Mouse (Mus musculus) stomach, embryonic 16.5 days (tissue): Measurements from ENCODE around the gene Ror2. TPM values are rescaled to one million over a fixed set of nuclear protein-coding genes. Genes with fewer than 3 reads are reported as not detected.

Experiments used
- ATAC-seq: fragments of 200-750 bp; cut with Nextera tagmentation; 2 replicates; pipeline ENCODE4 v1.8.0; 2017; ENCODE audit warnings: moderate number of reproducible peaks, moderate TSS enrichment; ENCODE audit not compliant: insufficient read depth, low FRiP score
- H3K27ac ChIP-seq: fragments of 300-500 bp; sonication (generic); 2 replicates; pipeline ENCODE4 v1.5.1; 2014; ENCODE audit warnings: low read length
- H3K27me3 ChIP-seq: fragments of 300-500 bp; sonication (generic); 2 replicates; pipeline ENCODE4 v1.6.1; 2014; ENCODE audit warnings: low read length, control low read depth, mixed read lengths; ENCODE audit not compliant: control insufficient read depth, insufficient read depth
- H3K36me3 ChIP-seq: fragments of 300-500 bp; sonication (generic); 2 replicates; pipeline ENCODE4 v1.6.1; 2014; ENCODE audit warnings: low read length; ENCODE audit not compliant: control insufficient read depth, insufficient read depth
- H3K4me1 ChIP-seq: fragments of 300-500 bp; sonication (generic); 2 replicates; pipeline ENCODE4 v1.6.1; 2014; ENCODE audit warnings: low read length, control low read depth, mixed read lengths; ENCODE audit not compliant: control insufficient read depth, insufficient read depth
- H3K4me2 ChIP-seq: fragments of 300-500 bp; sonication (generic); 2 replicates; pipeline ENCODE4 v1.6.1; 2014; ENCODE audit warnings: low read depth, low read length, mixed read lengths
- H3K4me3 ChIP-seq: fragments of 300-500 bp; sonication (generic); replicated peaks from 2 replicates; pipeline ENCODE4 v1.5.1; 2014; ENCODE audit warnings: mild to moderate bottlenecking, low read length
- H3K9ac ChIP-seq: fragments of 300-500 bp; sonication (generic); 2 replicates; pipeline ENCODE4 v1.6.1; 2014; ENCODE audit warnings: low read length
- H3K9me3 ChIP-seq: fragments of 300-500 bp; sonication (generic); replicated peaks from 2 replicates; pipeline ENCODE4 v1.6.1; 2016; ENCODE audit warnings: low read length, control low read depth; ENCODE audit not compliant: control insufficient read depth
- WGBS: fragments of 180-500 bp; shearing (Covaris S2); extraction: QIAGEN DNeasy Blood & Tissue Kit; methylation state at CpG from one replicate; pipeline ENCODE4 v1.1.7; 2014; 5-methylcytosine and 5-hydroxymethylcytosine counted together
- polyA plus RNA-seq: library from polyadenylated mRNA; unstranded; fragments of >200 nt; fragmentation: Nextera tagmentation; extraction: Ambion mirVana; gene quantifications from 2 replicates; pipeline ENCODE4 v1.2.1, GENCODE M21; 2015

The Ror2 gene
- polyA plus RNA-seq, 1 experiment from 2014 or later = 13.5 TPM

DNA sequence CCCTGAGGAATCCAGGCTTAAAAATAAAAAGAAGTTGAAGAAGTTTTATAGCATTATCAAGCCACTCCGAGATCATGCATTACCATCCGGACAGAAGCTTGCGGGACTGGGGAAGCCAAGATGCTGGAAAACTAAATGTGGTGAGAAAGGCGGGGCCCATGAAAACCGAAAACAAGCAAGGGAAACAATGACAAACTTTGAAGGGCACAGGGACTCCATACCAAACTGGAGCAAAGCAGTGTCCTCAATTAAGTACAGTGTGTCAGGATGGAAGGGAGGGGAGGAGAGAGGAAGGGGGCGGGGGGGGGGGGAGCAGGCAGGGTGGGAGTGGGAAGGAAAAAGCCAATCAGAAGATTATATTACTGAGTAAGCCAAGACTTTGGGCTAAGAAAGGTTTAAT is 126.4 kb downstream of the Ror2 start:
- Histone ChIP-seq H3K4me3 (no peak overlapping the region), H3K9me3 (no peaks in the 10 kb centered on the region), H3K4me1 (peaks cover 33% of the 10 kb centered on the region), H3K36me3 (no peaks in the 10 kb centered on the region), H3K9ac (no peak overlapping the region), H3K27ac (no peak overlapping the region), H3K27me3 (no peaks in the 10 kb centered on the region), H3K4me2 (no peak overlapping the region)
- WGBS = 80% methylated on average over 6 of the region's 6 CpGs
- no peak for ATAC-seq

DNA sequence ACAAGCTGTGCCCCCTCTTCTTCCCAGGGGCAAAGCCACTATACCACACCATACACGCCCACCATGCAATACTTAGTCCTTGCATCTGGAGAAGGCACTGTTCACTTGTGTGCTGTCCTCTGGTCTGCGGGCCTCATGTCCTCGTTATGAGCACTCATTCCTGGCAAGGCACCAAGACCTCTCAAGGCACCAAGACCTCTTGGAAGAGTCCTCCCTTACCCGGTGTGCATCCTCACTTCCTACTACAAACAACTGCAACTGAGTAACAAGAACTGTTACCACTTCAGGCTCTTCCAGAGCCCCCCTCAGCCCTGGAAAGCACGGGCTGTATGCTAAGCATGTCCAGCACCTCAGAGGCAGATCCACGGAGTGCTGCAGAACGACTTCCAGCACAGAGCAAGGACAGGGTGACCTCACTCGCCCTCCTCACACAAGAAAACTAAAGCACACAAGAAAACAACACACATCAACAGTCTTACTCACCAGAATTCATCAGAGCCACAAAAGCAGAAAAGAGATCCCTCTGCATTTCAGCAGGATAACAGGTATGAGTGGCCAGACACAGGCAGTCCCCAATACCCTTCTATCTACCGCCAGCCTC is 127.4 kb downstream of the Ror2 start:
- Histone ChIP-seq H3K4me1 (peaks cover 33% of the 10 kb centered on the region), H3K27ac (no peak overlapping the region), H3K9ac (no peak overlapping the region), H3K4me2 (no peak overlapping the region), H3K36me3 (no peaks in the 10 kb centered on the region), H3K9me3 (no peaks in the 10 kb centered on the region), H3K4me3 (no peak overlapping the region), H3K27me3 (no peaks in the 10 kb centered on the region)
- 64% methylated on average over 9 of the region's 9 CpGs for WGBS
- ATAC-seq = no peak

DNA sequence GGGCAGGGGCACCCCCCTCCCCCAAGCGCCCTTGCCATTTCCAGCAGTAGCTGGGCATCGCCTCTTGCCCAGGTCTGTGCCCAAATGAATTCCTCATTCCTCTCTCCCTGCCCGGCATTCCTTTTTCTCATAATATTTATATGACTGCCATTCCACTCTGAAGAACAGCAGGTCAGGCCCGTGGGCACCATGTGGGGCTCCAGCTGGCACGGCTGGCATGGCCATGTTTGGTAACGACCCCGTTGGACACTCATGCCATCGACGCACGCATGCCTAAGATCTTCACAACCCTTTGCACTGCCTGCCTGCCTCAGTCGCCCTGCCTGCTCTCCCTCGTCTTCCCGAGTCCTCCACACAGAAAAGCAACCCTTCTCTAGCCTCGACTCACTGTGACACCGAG is 129.0 kb downstream of the Ror2 start:
- no peak overlapping the region for H3K4me3 ChIP-seq
- H3K9ac ChIP-seq = no peak overlapping the region
- no peaks in the 10 kb centered on the region for H3K9me3 ChIP-seq
- no peaks in the 10 kb centered on the region for H3K36me3 ChIP-seq
- no peak overlapping the region for H3K4me2 ChIP-seq
- peak; percentile 47; the same call in 1 of the 2 replicates for ATAC-seq
- peaks cover 29% of the 10 kb centered on the region for H3K4me1 ChIP-seq
- no peaks in the 10 kb centered on the region for H3K27me3 ChIP-seq
- 75% methylated on average over 15 of the region's 15 CpGs for WGBS
- peak overlapping the region; percentile 82 for H3K27ac ChIP-seq

DNA sequence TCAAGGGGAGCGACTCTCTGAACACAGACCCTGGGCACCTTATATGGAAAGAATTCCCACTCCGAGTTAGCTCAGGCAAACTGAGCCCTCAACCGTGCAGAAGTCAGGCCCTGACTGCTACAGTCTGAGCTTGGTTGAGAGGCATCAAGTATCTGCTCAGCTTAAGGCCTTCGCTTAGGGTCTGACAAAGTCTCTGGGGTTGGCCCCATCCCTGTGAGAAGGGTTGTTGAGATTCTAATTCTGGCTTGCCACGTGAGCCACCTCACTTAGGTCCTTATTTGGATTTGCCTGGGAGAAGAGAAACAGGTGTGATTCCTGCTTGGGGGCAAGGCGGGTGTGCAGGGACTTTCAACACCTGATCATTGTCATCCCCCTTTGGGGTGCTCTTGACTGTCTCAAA is 129.6 kb downstream of the Ror2 start:
- peak; percentile 24; the same call in 1 of the 2 replicates for ATAC-seq
- peaks cover 31% of the 10 kb centered on the region for H3K4me1 ChIP-seq
- no peaks in the 10 kb centered on the region for H3K36me3 ChIP-seq
- H3K27ac ChIP-seq = peak overlapping the region; percentile 82
- no peak overlapping the region for H3K4me2 ChIP-seq
- H3K27me3 ChIP-seq = no peaks in the 10 kb centered on the region
- no peak overlapping the region for H3K9ac ChIP-seq
- H3K9me3 ChIP-seq = no peaks in the 10 kb centered on the region
- H3K4me3 ChIP-seq = no peak overlapping the region
- 76% methylated on average over 6 of the region's 6 CpGs for WGBS

DNA sequence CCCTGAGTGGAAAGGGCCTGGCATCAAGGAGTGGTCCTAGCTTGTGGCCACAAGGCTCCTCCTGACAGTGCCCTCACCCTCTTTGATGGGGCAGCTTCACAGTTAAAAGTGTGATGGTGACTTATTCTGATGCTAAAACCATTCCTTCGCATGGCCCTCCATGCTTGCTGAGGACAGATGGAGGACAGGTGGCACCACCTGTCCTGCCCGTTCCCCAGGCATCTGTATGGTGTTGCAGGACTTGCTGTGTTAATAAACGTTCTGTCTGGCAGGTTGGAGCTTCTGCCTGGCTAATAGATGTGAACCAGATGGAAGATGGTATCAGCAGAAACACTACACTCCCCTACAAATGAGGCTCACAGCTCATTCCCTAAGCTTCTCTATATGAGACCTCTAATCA is 140.4 kb downstream of the Ror2 start:
- WGBS = 57% methylated on average over 3 of the region's 3 CpGs
- Histone ChIP-seq H3K4me3 (no peak overlapping the region), H3K27me3 (no peaks in the 10 kb centered on the region), H3K4me1 (no peaks in the 10 kb centered on the region; the same call in 1 of the 2 replicates), H3K9ac (no peak overlapping the region), H3K27ac (no peak overlapping the region), H3K9me3 (no peaks in the 10 kb centered on the region), H3K36me3 (no peaks in the 10 kb centered on the region), H3K4me2 (no peak overlapping the region)
- ATAC-seq = no peak

DNA sequence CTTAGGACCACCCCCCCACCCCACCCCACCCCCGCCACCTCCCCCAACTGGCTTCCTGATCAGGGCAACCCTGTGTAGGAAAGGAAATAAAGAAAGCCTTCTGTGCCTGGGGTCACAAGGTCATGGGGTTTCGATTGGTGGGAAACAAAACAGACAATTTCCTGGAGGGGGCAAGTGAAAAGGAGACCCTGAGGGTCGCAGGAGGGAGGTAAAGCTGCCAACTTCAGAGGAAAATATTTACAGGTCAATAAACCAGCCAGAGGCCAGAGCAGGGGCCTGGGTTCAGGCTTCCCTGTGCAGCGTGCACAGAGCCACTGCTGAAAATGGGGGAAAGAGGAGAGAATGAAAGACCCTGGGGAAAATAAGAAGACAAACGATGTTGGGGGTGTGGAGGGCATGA is 142.8 kb downstream of the Ror2 start:
- WGBS = 36% methylated on average over 5 of the region's 5 CpGs
- H3K4me3 ChIP-seq = no peak overlapping the region
- no peak overlapping the region for H3K9ac ChIP-seq
- H3K4me2 ChIP-seq = no peak overlapping the region
- no peaks in the 10 kb centered on the region for H3K36me3 ChIP-seq
- H3K27ac ChIP-seq = no peak overlapping the region
- H3K27me3 ChIP-seq = no peaks in the 10 kb centered on the region
- peaks cover 2% of the 10 kb centered on the region for H3K9me3 ChIP-seq
- no peak for ATAC-seq
- H3K4me1 ChIP-seq = no peaks in the 10 kb centered on the region

DNA sequence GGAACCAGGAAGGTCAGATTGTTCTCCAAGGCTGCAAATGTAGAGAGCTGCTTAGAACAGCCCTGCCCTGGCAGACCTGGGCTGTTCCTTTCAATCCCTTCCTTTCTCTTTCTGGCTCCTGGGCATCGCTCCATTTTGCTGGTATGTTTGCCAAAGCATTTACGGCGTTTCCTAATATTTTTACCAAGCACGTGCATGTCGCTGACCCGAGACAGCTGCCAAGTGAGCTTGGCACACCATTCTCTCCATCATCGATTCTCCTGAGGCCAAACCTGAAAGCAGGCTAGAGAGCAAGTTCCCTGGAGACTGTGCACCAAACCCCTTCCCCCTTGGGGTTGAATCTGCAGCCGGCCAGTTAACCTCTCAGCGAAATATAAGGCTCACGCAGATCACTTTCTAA is 143.7 kb downstream of the Ror2 start:
- no peaks in the 10 kb centered on the region for H3K36me3 ChIP-seq
- H3K4me2 ChIP-seq = no peak overlapping the region
- no peak overlapping the region for H3K27ac ChIP-seq
- ATAC-seq = no peak
- no peak overlapping the region for H3K4me3 ChIP-seq
- no peaks in the 10 kb centered on the region for H3K27me3 ChIP-seq
- H3K4me1 ChIP-seq = no peaks in the 10 kb centered on the region
- WGBS = 75% methylated on average over 10 of the region's 10 CpGs
- H3K9ac ChIP-seq = no peak overlapping the region
- peaks cover 4% of the 10 kb centered on the region for H3K9me3 ChIP-seq

DNA sequence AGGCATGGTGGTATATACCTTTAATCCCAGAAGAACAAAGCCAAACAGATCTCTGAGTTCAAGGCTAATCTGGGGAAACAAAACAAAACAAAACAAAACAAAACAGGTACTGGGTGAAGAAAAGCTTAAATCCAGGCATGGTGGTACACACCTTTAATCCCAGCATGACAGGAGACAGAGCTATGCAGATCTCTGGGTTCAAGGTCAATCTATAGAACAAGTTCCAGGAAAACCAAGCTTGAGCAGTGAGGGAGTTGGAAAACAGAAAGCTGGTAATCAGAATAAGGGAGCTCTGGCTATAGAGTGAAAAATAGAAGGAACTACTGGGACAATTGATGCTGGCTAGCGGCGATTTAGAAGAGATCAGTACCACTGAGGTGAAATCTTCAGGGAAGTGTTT is 145.6 kb downstream of the Ror2 start:
- H3K36me3 ChIP-seq = no peaks in the 10 kb centered on the region
- no peak overlapping the region for H3K27ac ChIP-seq
- H3K27me3 ChIP-seq = no peaks in the 10 kb centered on the region
- H3K4me2 ChIP-seq = no peak overlapping the region
- H3K4me3 ChIP-seq = no peak overlapping the region
- ATAC-seq = no peak
- 86% methylated on average over 2 of the region's 2 CpGs for WGBS
- H3K4me1 ChIP-seq = no peaks in the 10 kb centered on the region
- no peak overlapping the region for H3K9ac ChIP-seq
- H3K9me3 ChIP-seq = peaks cover 4% of the 10 kb centered on the region

DNA sequence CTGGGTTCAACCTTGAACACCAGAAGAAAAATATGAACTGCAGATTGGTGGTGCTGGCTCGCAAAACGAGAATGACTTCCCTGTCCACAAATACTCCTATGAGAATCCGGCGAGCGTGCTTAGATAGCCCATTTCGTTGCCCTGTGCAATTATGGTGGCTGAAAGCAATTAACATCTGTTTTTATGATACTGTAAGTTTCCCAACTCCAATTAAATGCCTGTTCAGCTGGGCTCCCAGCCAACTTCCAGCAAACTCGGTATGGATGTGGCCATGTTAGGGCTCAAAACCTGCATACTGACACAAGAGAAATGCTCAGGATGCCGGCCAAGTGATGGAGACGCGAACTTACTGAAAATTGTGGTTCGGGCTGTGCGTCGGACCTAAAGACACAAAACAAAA is 155.4 kb downstream of the Ror2 start:
- no peaks in the 10 kb centered on the region for H3K27me3 ChIP-seq
- H3K4me3 ChIP-seq = no peak overlapping the region
- peaks cover 8% of the 10 kb centered on the region for H3K4me1 ChIP-seq
- WGBS = 77% methylated on average over 13 of the region's 13 CpGs
- no peak overlapping the region for H3K9ac ChIP-seq
- no peaks in the 10 kb centered on the region for H3K36me3 ChIP-seq
- H3K27ac ChIP-seq = peak overlapping the region; percentile 35; the same call in 1 of the 2 replicates
- no peak overlapping the region for H3K4me2 ChIP-seq
- no peak for ATAC-seq
- H3K9me3 ChIP-seq = no peaks in the 10 kb centered on the region
